Mouse (Mus musculus) E14TG2a.4 (cell line): ENCODE results near the gene Bcas3.

Experiments used
- CTCF ChIP-seq: conservative IDR thresholded peaks from 2 replicates; pipeline ENCODE4 v1.5.1; 2014; ENCODE audit warnings: low read length
- POU5F1 ChIP-seq: IDR thresholded peaks from 2 replicates; pipeline ENCODE4 v1.6.1; 2014; ENCODE audit warnings: low read length, borderline replicate concordance

GRCm38 (mm10) chr11:85383975-85384821, 31.2 kb downstream of the Bcas3 start:
- TF ChIP-seq CTCF: no peak
- no peak for TF ChIP-seq POU5F1
